Mouse (Mus musculus) limb, embryonic 12.5 days (tissue): Measurements from ENCODE around the gene Chrnb1. TPM values are rescaled to one million over a fixed set of nuclear protein-coding genes. Genes with fewer than 3 reads are reported as not detected.

Experiments used
- ATAC-seq: fragments of 200-750 bp; cut with Nextera tagmentation; 2 replicates; pipeline ENCODE4 v1.8.0; 2017; ENCODE audit warnings: low read depth, moderate TSS enrichment; ENCODE audit not compliant: insufficient number of reproducible peaks, insufficient read depth, low FRiP score, low TSS enrichment
- H3K27ac ChIP-seq: fragments of 300-500 bp; sonication (generic); 2 replicates; pipeline ENCODE4 v1.5.1; 2016; ENCODE audit warnings: mild to moderate bottlenecking, moderate library complexity
- H3K27me3 ChIP-seq: fragments of 300-500 bp; sonication (generic); 2 replicates; pipeline ENCODE4 v1.6.1; 2016; ENCODE audit warnings: mild to moderate bottlenecking, moderate library complexity
- H3K36me3 ChIP-seq: fragments of 300-500 bp; sonication (generic); 2 replicates; pipeline ENCODE4 v1.6.1; 2016; ENCODE audit warnings: mild to moderate bottlenecking, moderate library complexity
- H3K4me1 ChIP-seq: fragments of 300-500 bp; sonication (generic); replicated peaks from 2 replicates; pipeline ENCODE4 v1.6.1; 2016
- H3K4me2 ChIP-seq: fragments of 300-500 bp; sonication (generic); 2 replicates; pipeline ENCODE4 v1.6.1; 2016; ENCODE audit warnings: mild to moderate bottlenecking, moderate library complexity
- H3K4me3 ChIP-seq: fragments of 300-500 bp; sonication (generic); replicated peaks from 2 replicates; pipeline ENCODE4 v1.5.1; 2016; ENCODE audit warnings: mild to moderate bottlenecking
- H3K9ac ChIP-seq: fragments of 300-500 bp; sonication (generic); replicated peaks from 2 replicates; pipeline ENCODE4 v1.6.1; 2016; ENCODE audit warnings: mild to moderate bottlenecking, moderate library complexity
- H3K9me3 ChIP-seq: fragments of 300-500 bp; sonication (generic); 2 replicates; pipeline ENCODE4 v1.6.1; 2016; ENCODE audit warnings: mild to moderate bottlenecking, moderate library complexity
- whole genome bisulfite sequencing: fragments of 180-500 bp; shearing (Covaris S2); methylation state at CpG from one replicate; pipeline ENCODE4 v1.1.7; 2016; 5-methylcytosine and 5-hydroxymethylcytosine counted together
- polyA plus RNA-seq: library from polyadenylated mRNA; unstranded; fragments of >200 nt; fragmentation: Nextera tagmentation; extraction: Ambion mirVana; gene quantifications from 2 replicates; pipeline ENCODE4 v1.2.1, GENCODE M21; 2016

The Chrnb1 gene
- polyA plus RNA-seq = 15.4 and 17.1 TPM in 2 replicates

DNA sequence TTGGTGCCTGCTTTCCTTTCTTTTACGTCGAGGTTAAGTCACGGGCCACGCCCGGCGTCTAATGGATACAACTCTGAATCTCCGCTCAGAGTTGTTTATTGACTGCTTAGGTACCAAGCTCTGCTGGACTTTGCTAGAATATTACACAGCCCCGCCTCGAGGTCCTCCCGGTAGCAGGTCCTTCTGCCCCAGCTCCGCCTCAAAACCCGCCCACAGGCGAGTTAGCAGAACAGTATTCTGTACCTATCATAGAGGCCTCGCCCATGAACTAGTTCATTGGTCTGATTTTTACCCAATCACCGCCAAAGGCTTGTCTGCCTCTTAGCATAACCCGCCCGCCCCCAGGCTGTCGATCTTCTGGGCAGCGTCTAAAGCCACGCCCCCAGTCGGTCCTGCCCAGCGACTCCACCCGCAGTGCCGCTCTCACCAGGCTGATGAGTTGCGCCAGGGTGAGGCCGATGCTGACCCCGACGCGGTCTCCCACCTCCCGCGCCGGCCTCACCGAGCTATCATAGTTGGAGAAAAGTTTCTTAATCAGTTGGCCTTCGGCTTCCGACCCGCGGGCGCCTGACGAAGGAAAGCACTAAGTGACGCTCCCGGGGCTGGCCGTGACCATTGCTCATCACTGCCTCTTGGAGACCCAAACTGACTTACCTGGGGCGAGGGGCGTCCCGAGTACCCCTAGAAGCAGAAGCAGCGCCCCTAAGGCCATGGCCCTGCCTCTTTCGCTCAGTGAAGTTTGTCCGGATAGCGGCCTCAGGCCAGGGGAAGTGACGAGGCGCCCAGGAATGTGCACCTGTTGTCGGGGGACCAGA is at the start of gene Chrnb1:
Chrnb1 (minus strand) TSS at position 776 of the 815 bp plus-strand sequence.
- Histone ChIP-seq H3K36me3 (no peaks in the 10 kb centered on the region), H3K9ac (peak within 1 kb of the TSS; percentile 37), H3K27ac (peak within 1 kb of the TSS; percentile 70; the same call in 1 of the 2 replicates), H3K4me3 (peak within 1 kb of the TSS; percentile 49), H3K9me3 (no peaks in the 10 kb centered on the region), H3K27me3 (peaks cover 68% of the 10 kb centered on the region), H3K4me1 (peaks cover 19% of the 10 kb centered on the region), H3K4me2 (peak within 1 kb of the TSS; percentile 80)
- 2% methylated on average over 52 of the region's 52 CpGs for WGBS
- ATAC-seq = peak; percentile 93

DNA sequence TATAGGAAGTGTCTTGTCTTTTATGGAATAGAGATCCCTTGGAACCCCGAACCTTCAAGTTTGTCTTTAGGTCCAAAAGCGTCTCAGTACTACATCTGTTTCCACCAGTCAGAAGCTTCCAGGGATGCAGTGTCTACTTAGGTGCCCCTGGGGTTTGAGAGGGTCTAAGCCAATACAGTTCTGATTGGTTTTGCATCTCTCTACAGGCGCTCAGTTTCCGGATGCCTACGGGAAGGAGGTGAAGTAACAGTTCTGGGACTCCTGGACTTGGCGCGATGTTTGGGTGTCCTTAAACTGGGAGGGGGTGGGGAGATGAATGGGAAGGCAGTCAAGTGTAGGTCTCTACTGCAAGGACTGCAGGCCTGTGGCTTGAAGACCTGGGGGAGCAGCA is 43.0 kb upstream of the Chrnb1 start:
- Histone ChIP-seq H3K9ac (peak overlapping the region; percentile 64), H3K27me3 (peaks cover 28% of the 10 kb centered on the region), H3K4me2 (peak overlapping the region; percentile 95), H3K4me1 (peaks cover 43% of the 10 kb centered on the region), H3K36me3 (peaks cover 2% of the 10 kb centered on the region; the same call in 1 of the 2 replicates), H3K4me3 (peak overlapping the region; percentile 72), H3K27ac (peak overlapping the region; percentile 89), H3K9me3 (no peaks in the 10 kb centered on the region)
- 2% methylated on average over 7 of the region's 7 CpGs for WGBS
- ATAC-seq = no peak

DNA sequence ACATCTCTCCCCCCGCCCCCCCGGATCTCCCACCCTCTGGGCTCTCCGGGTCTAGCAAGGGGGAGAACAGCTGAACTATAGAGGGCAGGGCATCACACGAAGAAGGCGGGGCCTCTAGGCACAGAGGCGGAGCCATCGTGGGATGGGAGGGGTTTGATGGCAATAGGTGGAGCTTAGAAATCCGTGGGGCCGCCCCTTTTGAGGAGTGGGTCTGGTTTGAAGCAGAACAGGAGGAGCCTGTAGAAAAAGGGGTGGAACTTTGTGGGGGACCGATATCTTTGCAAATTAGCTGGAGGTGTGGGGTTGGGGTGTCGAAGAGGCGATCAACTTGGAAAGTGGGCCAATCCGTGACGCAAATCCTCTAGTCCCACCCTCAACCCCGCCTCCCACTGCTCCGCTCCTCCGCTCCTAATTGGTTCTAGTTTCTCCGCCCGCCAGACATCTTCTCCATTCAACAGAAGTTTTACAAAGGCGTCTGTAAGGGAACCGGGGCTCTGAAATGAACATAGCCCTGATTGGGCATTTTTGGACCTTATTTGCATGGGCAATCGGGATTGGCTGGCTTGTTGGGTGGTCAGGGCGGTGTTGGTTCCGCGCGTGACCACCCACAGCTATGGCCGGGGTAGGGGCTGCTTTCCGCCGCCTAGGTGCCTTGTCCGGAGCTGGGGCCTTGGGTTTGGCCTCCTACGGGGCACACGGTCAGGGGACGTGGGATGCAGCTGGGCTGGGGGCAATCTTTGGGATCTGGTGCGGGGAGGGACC is 42.4 kb upstream of the Chrnb1 start, which contains the start of gene Tmem256:
Tmem256 (plus strand) TSS at position 563 of the 762 bp plus-strand sequence.
- peak within 1 kb of the TSS; percentile 81 for H3K9ac ChIP-seq
- peak; percentile 91 for ATAC-seq
- WGBS = under 1% methylated on average over 34 of the region's 34 CpGs

GRCm38 (mm10) chr11:69837604-69837951 is 41.8 kb upstream of the Chrnb1 start, which contains the start of gene Nlgn2:
Gene Nlgn2, minus strand, starts transcription at chr11:69837784.
- Histone ChIP-seq H3K4me3 (peak within 1 kb of the TSS; percentile 72), H3K27ac (peak within 1 kb of the TSS; percentile 89), H3K36me3 (peaks cover 12% of the 10 kb centered on the region), H3K4me1 (peaks cover 46% of the 10 kb centered on the region), H3K27me3 (peaks cover 38% of the 10 kb centered on the region), H3K9me3 (no peaks in the 10 kb centered on the region), H3K9ac (peak within 1 kb of the TSS; percentile 81), H3K4me2 (peak within 1 kb of the TSS; percentile 95)
- under 1% methylated on average over 30 of the region's 32 CpGs for WGBS
- ATAC-seq = no peak; the same call in 1 of the 2 replicates

More for the DNA sequence above, 42.4 kb upstream of the Chrnb1 start, which contains the start of gene Tmem256:
- peak within 1 kb of the TSS; percentile 95 for H3K4me2 ChIP-seq
- peaks cover 7% of the 10 kb centered on the region for H3K36me3 ChIP-seq
- H3K4me3 ChIP-seq = peak within 1 kb of the TSS; percentile 72
- no peaks in the 10 kb centered on the region for H3K9me3 ChIP-seq
- peaks cover 46% of the 10 kb centered on the region for H3K4me1 ChIP-seq
- H3K27ac ChIP-seq = peak within 1 kb of the TSS; percentile 89
- H3K27me3 ChIP-seq = peaks cover 34% of the 10 kb centered on the region

GRCm38 (mm10) chr11:69836703-69837576 is 41.2 kb upstream of the Chrnb1 start:
- WGBS = under 1% methylated on average over 40 of the region's 52 CpGs
- Histone ChIP-seq H3K4me3 (peak overlapping the region; percentile 72), H3K27ac (peak overlapping the region; percentile 89), H3K9ac (peak overlapping the region; percentile 81), H3K4me2 (peak overlapping the region; percentile 95), H3K9me3 (no peaks in the 10 kb centered on the region), H3K36me3 (peaks cover 19% of the 10 kb centered on the region), H3K4me1 (peaks cover 46% of the 10 kb centered on the region), H3K27me3 (peaks cover 41% of the 10 kb centered on the region)
- no peak for ATAC-seq

DNA sequence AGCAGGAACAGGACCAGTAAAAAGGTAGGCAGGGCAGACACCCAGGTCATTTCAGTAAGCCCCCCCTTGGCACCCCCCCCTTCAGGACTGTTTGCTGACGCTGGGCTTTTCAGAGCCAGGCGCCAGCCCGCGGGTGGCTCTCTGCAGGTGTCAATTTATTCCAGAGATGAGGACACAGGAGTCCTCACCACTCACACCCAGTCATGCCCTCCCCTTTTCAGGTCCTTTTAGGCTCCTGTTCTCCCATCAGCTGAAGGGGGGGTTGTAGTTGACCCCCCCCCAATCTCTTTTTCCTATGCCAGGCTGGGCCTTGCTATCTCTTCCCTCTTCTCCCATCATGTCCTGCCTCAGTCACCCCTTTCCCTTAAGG is 40.2 kb upstream of the Chrnb1 start:
- Histone ChIP-seq H3K27me3 (peaks cover 41% of the 10 kb centered on the region), H3K4me2 (peak overlapping the region; percentile 95), H3K4me3 (peak overlapping the region; percentile 72), H3K27ac (peak overlapping the region; percentile 89; the same call in 1 of the 2 replicates), H3K9ac (peak overlapping the region; percentile 81; the same call in 1 of the 2 replicates), H3K4me1 (peaks cover 46% of the 10 kb centered on the region), H3K36me3 (peaks cover 28% of the 10 kb centered on the region), H3K9me3 (no peaks in the 10 kb centered on the region)
- no peak for ATAC-seq
- 0% methylated on average over 4 of the region's 4 CpGs for WGBS

GRCm38 (mm10) chr11:69835326-69835965 is 39.7 kb upstream of the Chrnb1 start:
- H3K4me2 ChIP-seq = peak overlapping the region; percentile 95
- 6% methylated on average over 9 of the region's 9 CpGs for WGBS
- H3K27ac ChIP-seq = no peak overlapping the region
- peaks cover 46% of the 10 kb centered on the region for H3K4me1 ChIP-seq
- H3K9ac ChIP-seq = peak overlapping the region; percentile 1; the same call in 1 of the 2 replicates
- H3K4me3 ChIP-seq = peak overlapping the region; percentile 72
- H3K36me3 ChIP-seq = peaks cover 32% of the 10 kb centered on the region
- ATAC-seq = no peak
- no peaks in the 10 kb centered on the region for H3K9me3 ChIP-seq
- H3K27me3 ChIP-seq = peaks cover 41% of the 10 kb centered on the region

GRCm38 (mm10) chr11:69834001-69834549 is 38.3 kb upstream of the Chrnb1 start:
- H3K27ac ChIP-seq = 0 out of 2 replicates have a peak overlapping the region, but pooled peaks have one; percentile 4
- peak overlapping the region; percentile 95 for H3K4me2 ChIP-seq
- no peaks in the 10 kb centered on the region for H3K9me3 ChIP-seq
- 9% methylated on average over 42 of the region's 48 CpGs for WGBS
- no peak for ATAC-seq
- peaks cover 45% of the 10 kb centered on the region for H3K4me1 ChIP-seq
- peak overlapping the region; percentile 77 for H3K9ac ChIP-seq
- H3K36me3 ChIP-seq = peaks cover 39% of the 10 kb centered on the region
- H3K4me3 ChIP-seq = peak overlapping the region; percentile 72
- H3K27me3 ChIP-seq = peaks cover 41% of the 10 kb centered on the region

GRCm38 (mm10) chr11:69833554-69833953 is 37.8 kb upstream of the Chrnb1 start:
- no peak overlapping the region for H3K27ac ChIP-seq
- peak overlapping the region; percentile 72 for H3K4me3 ChIP-seq
- H3K4me2 ChIP-seq = peak overlapping the region; percentile 95
- no peak for ATAC-seq
- peaks cover 41% of the 10 kb centered on the region for H3K27me3 ChIP-seq
- peak overlapping the region; percentile 77 for H3K9ac ChIP-seq
- peaks cover 44% of the 10 kb centered on the region for H3K4me1 ChIP-seq
- 61% methylated on average over 8 of the region's 8 CpGs for WGBS
- peaks cover 40% of the 10 kb centered on the region for H3K36me3 ChIP-seq
- H3K9me3 ChIP-seq = no peaks in the 10 kb centered on the region

DNA sequence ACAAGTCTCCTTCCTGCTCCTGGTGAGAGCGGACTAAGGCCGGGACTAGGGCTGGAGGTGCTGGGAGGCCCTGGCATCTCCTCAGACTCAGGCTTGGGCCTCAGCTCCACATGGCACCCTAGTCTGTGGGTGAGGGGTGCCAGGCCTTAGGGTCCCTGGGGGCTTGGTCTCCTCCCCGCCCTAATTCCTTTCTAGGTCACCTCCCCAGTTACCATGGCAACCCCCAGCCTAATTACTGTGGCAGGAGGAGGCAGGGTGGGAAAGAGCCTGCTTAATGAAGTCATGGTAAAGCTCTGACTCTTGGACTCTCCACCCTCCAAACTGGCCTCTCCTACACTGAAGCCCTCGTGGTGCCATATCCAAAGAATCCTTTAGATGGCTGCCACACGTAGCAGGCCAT is 33.1 kb upstream of the Chrnb1 start:
- no peak for ATAC-seq
- no peak overlapping the region for H3K4me2 ChIP-seq
- no peaks in the 10 kb centered on the region for H3K9me3 ChIP-seq
- peaks cover 12% of the 10 kb centered on the region for H3K4me1 ChIP-seq
- 63% methylated on average over 5 of the region's 5 CpGs for WGBS
- H3K27ac ChIP-seq = no peak overlapping the region
- peaks cover 15% of the 10 kb centered on the region for H3K27me3 ChIP-seq
- H3K36me3 ChIP-seq = peaks cover 83% of the 10 kb centered on the region
- no peak overlapping the region for H3K4me3 ChIP-seq
- no peak overlapping the region for H3K9ac ChIP-seq
